Mouse (Mus musculus) embryonic facial prominence, embryonic 10.5 days (tissue): ENCODE results near the gene Olfr101. TPM values are rescaled to one million over a fixed set of nuclear protein-coding genes. Genes with fewer than 3 reads are reported as not detected.

Source experiments
- DNase-seq: peaks from one replicate; pipeline ENCODE4 v3.0.0-alpha.2; 2017; ENCODE audit warnings: low spot score
- H3K27ac ChIP-seq: fragments of 300-500 bp; sonication (generic); replicated peaks from 2 replicates; pipeline ENCODE4 v1.5.1; 2016; ENCODE audit warnings: mild to moderate bottlenecking
- H3K27me3 ChIP-seq: fragments of 300-500 bp; sonication (generic); replicated peaks from 2 replicates; pipeline ENCODE4 v1.6.1; 2016; ENCODE audit warnings: low read depth, mild to moderate bottlenecking; ENCODE audit not compliant: poor library complexity, severe bottlenecking
- H3K36me3 ChIP-seq: fragments of 300-500 bp; sonication (generic); replicated peaks from 2 replicates; pipeline ENCODE4 v1.6.1; 2016; ENCODE audit warnings: mild to moderate bottlenecking, moderate library complexity
- H3K4me1 ChIP-seq: fragments of 300-500 bp; sonication (generic); 2 replicates; pipeline ENCODE4 v1.6.1; 2016
- H3K4me3 ChIP-seq: fragments of 300-500 bp; sonication (generic); 2 replicates; pipeline ENCODE4 v1.5.1; 2016; ENCODE audit warnings: mild to moderate bottlenecking, moderate library complexity
- H3K9me3 ChIP-seq: fragments of 300-500 bp; sonication (generic); 2 replicates; pipeline ENCODE4 v1.6.1; 2016; ENCODE audit warnings: mild to moderate bottlenecking
- WGBS: fragments of 180-500 bp; shearing (Covaris S2); methylation state at CpG from one replicate; pipeline ENCODE4 v1.1.7; 2016; 5-methylcytosine and 5-hydroxymethylcytosine counted together
- polyA plus RNA-seq: library from polyadenylated mRNA; unstranded; fragments of >200 nt; fragmentation: Nextera tagmentation; extraction: Ambion mirVana; gene quantifications from 2 replicates; pipeline ENCODE4 v1.2.1, GENCODE M21; 2016

Gene Olfr101
- polyA plus RNA-seq, 1 experiment from 2014 or later = not detected

DNA sequence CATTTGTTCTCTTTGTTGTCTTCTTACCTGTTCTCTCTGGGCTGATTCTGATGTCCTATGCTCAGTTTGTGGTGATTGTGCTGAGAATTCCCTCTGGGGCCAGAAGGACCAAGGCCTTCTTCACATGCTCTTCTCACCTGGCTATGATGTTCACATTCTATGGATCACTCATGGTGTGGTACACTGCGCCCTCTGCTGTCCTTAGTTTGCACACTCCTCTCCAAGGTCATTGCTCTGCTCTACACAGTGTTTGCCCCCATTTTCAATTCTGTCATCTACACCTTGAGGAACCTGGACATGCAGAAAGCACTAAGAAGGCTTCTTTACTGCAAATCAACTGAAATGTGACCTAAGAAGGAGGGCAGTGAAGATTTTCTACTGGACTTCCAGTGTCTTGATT is 53.6 kb downstream of the Olfr101 start:
- H3K27ac ChIP-seq = no peak overlapping the region
- peak; percentile 8 for DNase-seq
- no peaks in the 10 kb centered on the region for H3K36me3 ChIP-seq
- H3K27me3 ChIP-seq = no peaks in the 10 kb centered on the region
- no peak overlapping the region for H3K4me3 ChIP-seq
- H3K4me1 ChIP-seq = no peaks in the 10 kb centered on the region
- WGBS = 8% methylated on average over 1 of the region's 1 CpGs
- H3K9me3 ChIP-seq = no peaks in the 10 kb centered on the region

DNA sequence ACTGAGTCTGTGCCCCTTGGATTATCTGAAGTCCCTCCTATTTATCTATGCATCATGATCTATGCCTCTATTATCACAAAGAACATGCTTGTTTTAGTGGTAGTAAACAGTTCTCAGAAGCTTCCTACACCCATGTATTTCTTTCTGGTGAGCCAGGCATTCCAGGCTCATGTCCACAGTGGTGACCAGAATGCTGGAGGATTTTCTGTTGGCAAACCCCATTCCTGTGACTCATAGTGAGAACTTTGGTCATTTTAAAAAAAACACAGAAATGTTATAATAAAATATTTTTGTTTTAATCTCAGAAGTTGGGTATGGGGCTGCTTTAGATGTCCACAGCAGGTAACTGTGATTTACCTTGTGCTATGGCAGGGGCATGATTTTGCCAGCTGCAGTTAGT is 54.7 kb downstream of the Olfr101 start:
- Histone ChIP-seq H3K27me3 (no peaks in the 10 kb centered on the region), H3K4me1 (no peaks in the 10 kb centered on the region), H3K36me3 (no peaks in the 10 kb centered on the region), H3K27ac (no peak overlapping the region), H3K4me3 (no peak overlapping the region), H3K9me3 (no peaks in the 10 kb centered on the region)
- no peak for DNase-seq

Other genes starting within 250 kb of the Olfr101 start
- gene Olfr90, start 215.8 kb downstream of the Olfr101 start, polyA plus RNA-seq = 0.19 TPM in 1 of 2 replicates, not detected in the other
- gene Olfr91, start 206.0 kb downstream of the Olfr101 start, polyA plus RNA-seq = not detected in 2 replicates
- gene Olfr92, start 184.2 kb downstream of the Olfr101 start, polyA plus RNA-seq = not detected in 2 replicates
- gene Olfr93, start 142.8 kb downstream of the Olfr101 start, polyA plus RNA-seq = not detected in 2 replicates
- gene Ubd, start 110.4 kb downstream of the Olfr101 start, polyA plus RNA-seq = not detected in 2 replicates
- not detected in 2 replicates for gene Olfr94, start 103.3 kb downstream of the Olfr101 start, polyA plus RNA-seq
- gene Olfr95, start 91.2 kb downstream of the Olfr101 start, polyA plus RNA-seq = not detected in 2 replicates
- gene Olfr96, start 84.2 kb downstream of the Olfr101 start, polyA plus RNA-seq = not detected in 2 replicates
- not detected in 2 replicates for gene Olfr97, start 67.0 kb downstream of the Olfr101 start, polyA plus RNA-seq
- gene Olfr98, start 40.6 kb downstream of the Olfr101 start, polyA plus RNA-seq = not detected in 2 replicates
- gene H2-M3, start 34.1 kb downstream of the Olfr101 start, polyA plus RNA-seq = 1.7 and 1.8 TPM in 2 replicates
- gene Olfr99, start 20.9 kb downstream of the Olfr101 start, polyA plus RNA-seq = not detected in 2 replicates
- gene Olfr102, start 12.7 kb upstream of the Olfr101 start, polyA plus RNA-seq = not detected in 2 replicates
- not detected in 2 replicates for gene Olfr103, start 35.4 kb upstream of the Olfr101 start, polyA plus RNA-seq
- gene Olfr104-ps, start 55.3 kb upstream of the Olfr101 start, polyA plus RNA-seq = not detected in 2 replicates
- not detected in 2 replicates for gene Olfr105-ps, start 74.7 kb upstream of the Olfr101 start, polyA plus RNA-seq
- gene Olfr106-ps, start 86.1 kb upstream of the Olfr101 start, polyA plus RNA-seq = not detected in 2 replicates
- gene Olfr107, start 94.9 kb upstream of the Olfr101 start, polyA plus RNA-seq = not detected in 2 replicates
- not detected in 2 replicates for gene Olfr108, start 141.2 kb upstream of the Olfr101 start, polyA plus RNA-seq
- not detected in 2 replicates for gene Olfr109, start 154.6 kb upstream of the Olfr101 start, polyA plus RNA-seq
- not detected in 2 replicates for gene H2-M2, start 179.2 kb upstream of the Olfr101 start, polyA plus RNA-seq
- gene Olfr110, start 188.2 kb upstream of the Olfr101 start, polyA plus RNA-seq = not detected in 2 replicates
- not detected in 2 replicates for gene Olfr111, start 203.7 kb upstream of the Olfr101 start, polyA plus RNA-seq